Mouse (Mus musculus) kidney, embryonic 16.5 days (tissue): Measurements from ENCODE around the gene Olfr522. TPM values are rescaled to one million over a fixed set of nuclear protein-coding genes. Genes with fewer than 3 reads are reported as not detected.
A peak's percentile ranks its signal among the peaks of the same experiment; 100 is the strongest.

Experiments used
- ATAC-seq: fragments of 200-750 bp; cut with Nextera tagmentation; 2 replicates; pipeline ENCODE4 v1.8.0; 2017; ENCODE audit warnings: moderate TSS enrichment; ENCODE audit not compliant: low FRiP score, low TSS enrichment
- H3K27ac ChIP-seq: fragments of 300-500 bp; sonication (generic); 2 replicates; pipeline ENCODE4 v1.5.1; 2014; ENCODE audit warnings: low read length
- H3K27me3 ChIP-seq: fragments of 300-500 bp; sonication (generic); 2 replicates; pipeline ENCODE4 v1.6.1; 2014; ENCODE audit warnings: low read length, control low read depth, mixed read lengths; ENCODE audit not compliant: insufficient read depth
- H3K36me3 ChIP-seq: fragments of 300-500 bp; sonication (generic); 2 replicates; pipeline ENCODE4 v1.6.1; 2014; ENCODE audit warnings: low read length, control low read depth, mixed read lengths; ENCODE audit not compliant: insufficient read depth
- H3K4me1 ChIP-seq: fragments of 300-500 bp; sonication (generic); 2 replicates; pipeline ENCODE4 v1.6.1; 2014; ENCODE audit warnings: low read length, control low read depth, mixed read lengths; ENCODE audit not compliant: insufficient read depth
- H3K4me2 ChIP-seq: fragments of 300-500 bp; sonication (generic); replicated peaks from 2 replicates; pipeline ENCODE4 v1.6.1; 2014; ENCODE audit warnings: low read depth, low read length
- H3K4me3 ChIP-seq: fragments of 300-500 bp; sonication (generic); 2 replicates; pipeline ENCODE4 v1.5.1; 2014; ENCODE audit warnings: mild to moderate bottlenecking, low read length
- H3K9ac ChIP-seq: fragments of 300-500 bp; sonication (generic); replicated peaks from 2 replicates; pipeline ENCODE4 v1.6.1; 2014; ENCODE audit warnings: low read length
- H3K9me3 ChIP-seq: fragments of 300-500 bp; sonication (generic); 2 replicates; pipeline ENCODE4 v1.6.1; 2016; ENCODE audit warnings: low read length, control low read depth
- WGBS: fragments of 180-500 bp; shearing (Covaris S2); extraction: QIAGEN DNeasy Blood & Tissue Kit; methylation state at CpG from one replicate; pipeline ENCODE4 v1.1.7; 2014; 5-methylcytosine and 5-hydroxymethylcytosine counted together
- polyA plus RNA-seq: library from polyadenylated mRNA; unstranded; fragments of >200 nt; fragmentation: Nextera tagmentation; extraction: Ambion mirVana; gene quantifications from 2 replicates; pipeline ENCODE4 v1.2.1, GENCODE M21; 2015

Olfr522 gene
- polyA plus RNA-seq, 1 experiment from 2014 or later: not detected

- Histone ChIP-seq H3K36me3 (no peaks in the 10 kb centered on the region), H3K4me2 (no peak overlapping the region), H3K27me3 (no peaks in the 10 kb centered on the region), H3K9ac (no peak overlapping the region), H3K4me3 (no peak overlapping the region), H3K9me3 (no peaks in the 10 kb centered on the region), H3K4me1 (peaks cover 10% of the 10 kb centered on the region), H3K27ac (no peak overlapping the region)
- WGBS: 34% methylated on average over 4 of the region's 4 CpGs
- no peak for ATAC-seq
Measured at GRCm38 (mm10) chr7:140122765-140123164, 41.8 kb downstream of the Olfr522 start.

DNA sequence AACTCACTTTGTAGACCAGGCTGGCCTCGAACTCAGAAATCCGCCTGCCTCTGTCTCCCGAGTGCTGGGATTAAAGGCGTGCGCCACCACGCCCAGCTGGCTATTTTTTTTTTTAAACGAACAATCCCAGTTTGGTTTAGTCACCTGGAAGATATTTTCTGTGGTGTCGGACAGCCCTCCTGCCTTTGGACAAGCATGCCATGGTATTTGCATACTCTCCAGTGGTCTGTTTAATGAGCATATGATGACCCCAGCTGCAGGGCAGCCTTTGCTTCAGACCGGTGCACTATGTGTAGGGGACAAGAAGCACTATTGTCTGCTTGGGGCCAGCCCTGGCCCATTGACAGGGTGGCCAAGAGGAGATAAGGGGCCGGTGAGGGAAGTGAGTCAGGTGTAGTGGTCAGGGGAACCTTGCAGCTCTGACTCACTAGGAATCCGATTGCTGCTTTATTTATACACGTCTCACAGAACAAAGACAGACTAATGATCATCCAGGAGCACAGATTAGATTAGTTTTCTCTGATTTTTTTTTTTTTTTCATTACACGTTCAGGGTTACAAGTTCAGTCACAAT, 43.1 kb downstream of the Olfr522 start:
- no peak for ATAC-seq
- Histone ChIP-seq H3K36me3 (no peaks in the 10 kb centered on the region), H3K4me1 (peaks cover 10% of the 10 kb centered on the region), H3K9me3 (no peaks in the 10 kb centered on the region), H3K9ac (no peak overlapping the region), H3K4me2 (no peak overlapping the region), H3K27ac (no peak overlapping the region), H3K4me3 (no peak overlapping the region), H3K27me3 (no peaks in the 10 kb centered on the region)
- WGBS: 80% methylated on average over 13 of the region's 13 CpGs

GRCm38 (mm10) chr7:140120484-140120883, 44.1 kb downstream of the Olfr522 start:
- ATAC-seq: no peak
- no peaks in the 10 kb centered on the region for H3K36me3 ChIP-seq
- H3K4me3 ChIP-seq: no peak overlapping the region
- H3K9ac ChIP-seq: no peak overlapping the region
- no peak overlapping the region for H3K27ac ChIP-seq
- H3K4me2 ChIP-seq: no peak overlapping the region
- H3K27me3 ChIP-seq: no peaks in the 10 kb centered on the region
- WGBS: 88% methylated on average over 2 of the region's 2 CpGs
- H3K4me1 ChIP-seq: peaks cover 7% of the 10 kb centered on the region
- H3K9me3 ChIP-seq: no peaks in the 10 kb centered on the region

GRCm38 (mm10) chr7:140116329-140117054, 48.1 kb downstream of the Olfr522 start, which contains the start of gene Echs1:
TSS of gene Echs1 (minus strand) at chr7:140116476.
- H3K9ac ChIP-seq: peak within 1 kb of the TSS; percentile 91
- H3K27ac ChIP-seq: peak within 1 kb of the TSS; percentile 91
- H3K9me3 ChIP-seq: no peaks in the 10 kb centered on the region
- H3K4me3 ChIP-seq: peak within 1 kb of the TSS; percentile 88
- peaks cover 12% of the 10 kb centered on the region for H3K36me3 ChIP-seq
- H3K4me2 ChIP-seq: peak within 1 kb of the TSS; percentile 96
- H3K4me1 ChIP-seq: peaks cover 3% of the 10 kb centered on the region; the same call in 1 of the 2 replicates
- 4% methylated on average over 28 of the region's 28 CpGs for WGBS
- no peaks in the 10 kb centered on the region for H3K27me3 ChIP-seq
- ATAC-seq: peak; percentile 97

- 1% methylated on average over 23 of the region's 23 CpGs for WGBS
- peaks cover 19% of the 10 kb centered on the region for H3K36me3 ChIP-seq
- peak; percentile 83 for ATAC-seq
Measured at GRCm38 (mm10) chr7:140115583-140116328, 48.8 kb downstream of the Olfr522 start, which contains the start of gene Paox. TSS of gene Paox (plus strand) at chr7:140115799.

DNA sequence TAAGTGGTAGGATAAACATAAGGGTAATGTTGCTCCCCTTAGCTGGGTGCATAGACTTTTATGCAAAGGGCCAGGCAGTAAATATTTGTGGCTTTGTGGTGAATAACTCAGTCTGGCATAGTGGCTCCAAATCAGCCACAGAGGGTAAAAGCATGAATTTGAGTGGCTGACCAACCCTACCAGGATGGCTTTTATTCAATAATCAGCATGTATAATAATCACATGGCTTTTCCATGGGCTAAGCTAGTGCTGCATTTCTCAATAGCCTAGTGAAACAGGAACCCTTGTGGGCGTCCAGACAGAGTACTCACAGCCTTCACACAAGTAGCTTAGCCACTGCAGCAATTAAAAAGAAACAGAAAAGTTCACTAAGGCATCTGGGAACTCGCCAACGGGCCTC, 52.6 kb downstream of the Olfr522 start:
- H3K9ac ChIP-seq: no peak overlapping the region
- H3K9me3 ChIP-seq: no peaks in the 10 kb centered on the region
- H3K4me3 ChIP-seq: no peak overlapping the region
- no peak for ATAC-seq
- H3K27me3 ChIP-seq: no peaks in the 10 kb centered on the region
- no peak overlapping the region for H3K4me2 ChIP-seq
- H3K27ac ChIP-seq: no peak overlapping the region
- peaks cover 55% of the 10 kb centered on the region for H3K36me3 ChIP-seq
- peaks cover under 1% of the 10 kb centered on the region; the same call in 1 of the 2 replicates for H3K4me1 ChIP-seq
- 64% methylated on average over 3 of the region's 3 CpGs for WGBS

More at GRCm38 (mm10) chr7:140115583-140116328, 48.8 kb downstream of the Olfr522 start, which contains the start of gene Paox:
- no peaks in the 10 kb centered on the region for H3K27me3 ChIP-seq
- H3K4me1 ChIP-seq: peaks cover 3% of the 10 kb centered on the region; the same call in 1 of the 2 replicates
- peak within 1 kb of the TSS; percentile 88 for H3K4me3 ChIP-seq
- no peaks in the 10 kb centered on the region for H3K9me3 ChIP-seq
- peak within 1 kb of the TSS; percentile 91 for H3K9ac ChIP-seq
- H3K27ac ChIP-seq: peak within 1 kb of the TSS; percentile 91
- H3K4me2 ChIP-seq: peak within 1 kb of the TSS; percentile 96

Other genes with a start within 250 kb of the Olfr522 start
- gene Utf1, start 221.0 kb downstream of the Olfr522 start, polyA plus RNA-seq: 0.21 TPM in 1 of 2 replicates, not detected in the other
- 0.71 and 0.94 TPM in 2 replicates for gene 6430531B16Rik, start 186.0 kb downstream of the Olfr522 start, polyA plus RNA-seq
- 1.6 and 1.8 TPM in 2 replicates for gene Adam8, start 172.2 kb downstream of the Olfr522 start, polyA plus RNA-seq
- 38.0 and 40.6 TPM in 2 replicates for gene Zfp511, start 128.4 kb downstream of the Olfr522 start, polyA plus RNA-seq
- gene Tubgcp2, start 128.1 kb downstream of the Olfr522 start, polyA plus RNA-seq: 57.7 and 58.8 TPM in 2 replicates
- gene Msx3, start 115.7 kb downstream of the Olfr522 start, polyA plus RNA-seq: not detected in 2 replicates
- 0.99 and 1.9 TPM in 2 replicates for gene Caly, start 82.2 kb downstream of the Olfr522 start, polyA plus RNA-seq
- gene Prap1, start 71.4 kb downstream of the Olfr522 start, polyA plus RNA-seq: 0.27 and 0.62 TPM in 2 replicates
- gene Fuom, start 62.3 kb downstream of the Olfr522 start, polyA plus RNA-seq: 36.1 and 41.3 TPM in 2 replicates
- gene Paox, start 49.0 kb downstream of the Olfr522 start, polyA plus RNA-seq: 20.2 and 23.5 TPM in 2 replicates
- gene Echs1, start 48.3 kb downstream of the Olfr522 start, polyA plus RNA-seq: 183 and 199 TPM in 2 replicates
- gene Mtg1, start 27.2 kb downstream of the Olfr522 start, polyA plus RNA-seq: 30.5 and 33.8 TPM in 2 replicates
- 0.41 and 0.51 TPM in 2 replicates for gene Sprn, start 9.9 kb downstream of the Olfr522 start, polyA plus RNA-seq
- gene Olfr523, start 8.5 kb upstream of the Olfr522 start, polyA plus RNA-seq: not detected in 2 replicates
- gene Olfr524, start 41.2 kb upstream of the Olfr522 start, polyA plus RNA-seq: not detected in 2 replicates
- gene Cd163l1, start 53.5 kb upstream of the Olfr522 start, polyA plus RNA-seq: 0.04 TPM in 1 of 2 replicates, not detected in the other
- gene 5830411N06Rik, start 82.5 kb upstream of the Olfr522 start, polyA plus RNA-seq: not detected in 2 replicates
- not detected in 2 replicates for gene Olfr525, start 156.1 kb upstream of the Olfr522 start, polyA plus RNA-seq
- gene Olfr527, start 169.3 kb upstream of the Olfr522 start, polyA plus RNA-seq: not detected in 2 replicates
- gene Olfr60, start 196.9 kb upstream of the Olfr522 start, polyA plus RNA-seq: not detected in 2 replicates
- gene Olfr530, start 211.6 kb upstream of the Olfr522 start, polyA plus RNA-seq: not detected in 2 replicates
- gene Olfr531, start 238.2 kb upstream of the Olfr522 start, polyA plus RNA-seq: not detected in 2 replicates